Mouse (Mus musculus) hindbrain, embryonic 14.5 days (tissue): Measurements from ENCODE around the gene Ppp2ca. TPM values are rescaled to one million over a fixed set of nuclear protein-coding genes. Genes with fewer than 3 reads are reported as not detected.

Experiments used
- ATAC-seq: fragments of 200-750 bp; cut with Nextera tagmentation; 2 replicates; pipeline ENCODE4 v1.8.0; 2017; ENCODE audit warnings: moderate number of reproducible peaks, mild to moderate bottlenecking, moderate TSS enrichment, moderate library complexity; ENCODE audit not compliant: low FRiP score
- DNase-seq: peaks from one replicate; pipeline ENCODE4 v3.0.0-alpha.2; 2015; ENCODE audit warnings: low spot score
- H3K27ac ChIP-seq: fragments of 300-500 bp; sonication (generic); 2 replicates; pipeline ENCODE4 v1.5.1; 2014; ENCODE audit warnings: mild to moderate bottlenecking, moderate library complexity
- H3K27me3 ChIP-seq: fragments of 300-500 bp; sonication (generic); 2 replicates; pipeline ENCODE4 v1.6.1; 2014; ENCODE audit warnings: mild to moderate bottlenecking, low read length, mixed read lengths; ENCODE audit not compliant: control insufficient read depth, insufficient read depth
- H3K36me3 ChIP-seq: fragments of 300-500 bp; sonication (generic); replicated peaks from 2 replicates; pipeline ENCODE4 v1.6.1; 2014; ENCODE audit not compliant: control insufficient read depth, insufficient read depth
- H3K4me1 ChIP-seq: fragments of 300-500 bp; sonication (generic); replicated peaks from 2 replicates; pipeline ENCODE4 v1.6.1; 2014; ENCODE audit warnings: antibody characterized with exemption, low read length, mixed read lengths; ENCODE audit not compliant: control insufficient read depth, insufficient read depth
- H3K4me2 ChIP-seq: fragments of 300-500 bp; sonication (generic); replicated peaks from 2 replicates; pipeline ENCODE4 v1.6.1; 2014; ENCODE audit warnings: mild to moderate bottlenecking, moderate library complexity
- H3K4me3 ChIP-seq: fragments of 300-500 bp; sonication (generic); replicated peaks from 2 replicates; pipeline ENCODE4 v1.5.1; 2014; ENCODE audit warnings: mild to moderate bottlenecking, low read length
- H3K9ac ChIP-seq: fragments of 300-500 bp; sonication (generic); 2 replicates; pipeline ENCODE4 v1.6.1; 2014
- H3K9me3 ChIP-seq: fragments of 300-500 bp; sonication (generic); 2 replicates; pipeline ENCODE4 v1.6.1; 2016; ENCODE audit warnings: low read length; ENCODE audit not compliant: control insufficient read depth
- WGBS: fragments of 180-500 bp; shearing (Covaris S2); extraction: QIAGEN DNeasy Blood & Tissue Kit; methylation state at CpG from one replicate; pipeline ENCODE4 v1.1.7; 2014; 5-methylcytosine and 5-hydroxymethylcytosine counted together
- polyA plus RNA-seq: library from polyadenylated mRNA; unstranded; fragments of >200 nt; fragmentation: Nextera tagmentation; extraction: Ambion mirVana; gene quantifications from 2 replicates; pipeline ENCODE4 v1.2.1, GENCODE M21; 2014

Ppp2ca gene
- polyA plus RNA-seq, 1 experiment from 2014 or later = 165 TPM

DNA sequence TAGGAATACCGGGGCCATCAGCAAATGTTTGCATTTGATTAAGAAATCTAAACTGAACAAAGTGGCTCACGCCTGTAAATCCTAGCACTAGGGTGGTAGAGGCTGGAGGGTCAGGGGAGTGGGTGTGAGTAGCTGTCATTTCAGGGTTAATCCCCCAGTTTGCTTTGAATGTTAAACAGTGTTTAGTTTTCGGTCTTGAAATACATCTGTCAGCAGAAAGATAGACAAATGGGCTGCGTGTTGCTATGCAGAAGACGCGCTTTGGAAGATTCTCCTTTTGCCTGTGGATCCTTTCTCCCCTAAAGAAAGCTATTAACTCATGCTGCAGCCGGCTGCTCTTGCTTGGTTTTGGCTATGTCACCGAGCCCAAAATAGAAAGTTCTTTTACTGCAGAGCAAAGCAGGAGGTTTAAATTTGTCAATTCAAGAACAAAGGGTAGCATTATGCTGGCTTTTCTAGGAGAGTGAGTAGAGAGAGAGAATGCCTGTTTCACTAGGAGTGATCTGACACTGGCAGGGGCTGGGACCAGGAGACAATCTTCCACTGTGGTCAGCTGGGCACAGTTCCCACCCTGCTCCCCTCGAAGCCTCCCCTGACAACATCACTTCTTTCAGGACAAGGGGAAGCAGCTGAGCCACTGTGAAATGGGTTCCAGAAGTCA is 12.1 kb upstream of the Ppp2ca start:
- ATAC-seq = peak; percentile 82; the same call in 1 of the 2 replicates
- no peaks in the 10 kb centered on the region for H3K9me3 ChIP-seq
- H3K4me3 ChIP-seq = no peak overlapping the region
- H3K9ac ChIP-seq = no peak overlapping the region
- peak; percentile 40 for DNase-seq
- no peaks in the 10 kb centered on the region for H3K27me3 ChIP-seq
- H3K36me3 ChIP-seq = no peaks in the 10 kb centered on the region
- H3K4me2 ChIP-seq = peak overlapping the region; percentile 21; the same call in 1 of the 2 replicates
- H3K4me1 ChIP-seq = peaks cover 11% of the 10 kb centered on the region
- H3K27ac ChIP-seq = peak overlapping the region; percentile 83
- 36% methylated on average over 9 of the region's 9 CpGs for WGBS

DNA sequence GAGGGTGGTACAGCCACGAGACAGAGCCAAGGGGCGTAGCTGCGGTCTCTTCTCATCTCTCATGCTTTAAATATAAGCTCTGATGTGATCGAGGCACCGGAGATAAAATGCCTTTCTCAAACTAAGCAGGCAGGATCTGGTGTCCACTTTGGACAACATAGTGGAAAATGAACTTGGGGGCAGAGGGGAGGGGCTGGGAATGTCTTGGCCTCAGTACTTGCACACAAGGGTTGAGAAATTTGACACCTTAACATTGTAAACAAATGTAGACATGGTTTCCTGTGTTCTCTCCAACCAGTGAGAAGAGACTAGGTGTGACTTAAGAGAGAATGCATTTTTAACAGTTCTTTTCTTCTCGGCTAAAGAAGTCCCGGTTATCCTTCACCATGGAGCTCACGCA is 9.2 kb upstream of the Ppp2ca start:
- 73% methylated on average over 8 of the region's 8 CpGs for WGBS
- H3K36me3 ChIP-seq = no peaks in the 10 kb centered on the region
- no peak overlapping the region for H3K9ac ChIP-seq
- DNase-seq (no peak), ATAC-seq (no peak)
- no peaks in the 10 kb centered on the region for H3K27me3 ChIP-seq
- peaks cover 11% of the 10 kb centered on the region for H3K4me1 ChIP-seq
- no peaks in the 10 kb centered on the region for H3K9me3 ChIP-seq
- no peak overlapping the region for H3K4me3 ChIP-seq
- H3K27ac ChIP-seq = no peak overlapping the region
- no peak overlapping the region for H3K4me2 ChIP-seq

DNA sequence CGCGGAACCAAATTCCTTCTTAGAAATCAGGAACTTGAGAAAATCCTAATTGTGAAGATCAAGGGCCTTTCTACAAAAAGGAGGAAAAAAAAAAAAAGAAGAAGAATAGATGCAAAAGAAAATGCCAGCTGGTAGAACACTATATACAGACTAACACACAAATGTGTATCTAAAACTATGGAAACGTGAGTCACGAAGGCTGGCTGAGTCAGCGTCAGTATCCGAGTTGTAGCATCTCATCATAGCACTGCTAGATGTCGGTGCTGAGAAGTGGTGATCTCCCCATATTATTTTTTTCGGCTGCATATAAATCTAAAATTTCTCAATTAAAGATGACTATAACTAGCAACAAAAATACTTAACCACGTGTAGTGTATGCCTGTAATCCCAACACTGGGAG is 7.2 kb upstream of the Ppp2ca start:
- Histone ChIP-seq H3K4me2 (no peak overlapping the region), H3K9me3 (no peaks in the 10 kb centered on the region), H3K27ac (no peak overlapping the region), H3K9ac (no peak overlapping the region), H3K4me1 (peaks cover 5% of the 10 kb centered on the region; the same call in 1 of the 2 replicates), H3K36me3 (no peaks in the 10 kb centered on the region), H3K4me3 (no peak overlapping the region), H3K27me3 (no peaks in the 10 kb centered on the region)
- ATAC-seq (no peak), DNase-seq (no peak)
- WGBS = 89% methylated on average over 9 of the region's 9 CpGs

DNA sequence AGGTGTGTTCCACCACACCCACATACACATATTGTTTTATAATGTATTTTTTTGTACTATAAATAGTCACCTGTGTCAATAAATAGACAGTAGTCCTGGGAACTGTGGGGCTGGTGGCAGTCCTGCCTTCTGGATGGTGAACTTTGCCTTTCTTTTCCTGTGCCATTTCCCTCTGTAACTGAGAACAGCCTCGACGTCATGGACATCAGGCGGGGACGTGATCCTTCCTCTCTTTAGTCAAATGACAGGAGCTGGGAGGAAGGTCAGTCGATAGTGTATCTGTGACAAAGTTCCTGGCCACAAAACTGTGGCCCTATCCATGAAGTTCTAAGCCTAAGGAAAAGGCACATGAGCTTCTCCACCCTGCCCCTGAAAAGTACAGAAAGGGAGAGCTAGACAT is 3.9 kb upstream of the Ppp2ca start:
- Histone ChIP-seq H3K27me3 (no peaks in the 10 kb centered on the region), H3K9me3 (no peaks in the 10 kb centered on the region), H3K36me3 (no peaks in the 10 kb centered on the region), H3K9ac (no peak overlapping the region), H3K27ac (no peak overlapping the region), H3K4me3 (no peak overlapping the region), H3K4me1 (peaks cover 8% of the 10 kb centered on the region; the same call in 1 of the 2 replicates), H3K4me2 (no peak overlapping the region)
- ATAC-seq (no peak), DNase-seq (no peak)
- 66% methylated on average over 5 of the region's 5 CpGs for WGBS

DNA sequence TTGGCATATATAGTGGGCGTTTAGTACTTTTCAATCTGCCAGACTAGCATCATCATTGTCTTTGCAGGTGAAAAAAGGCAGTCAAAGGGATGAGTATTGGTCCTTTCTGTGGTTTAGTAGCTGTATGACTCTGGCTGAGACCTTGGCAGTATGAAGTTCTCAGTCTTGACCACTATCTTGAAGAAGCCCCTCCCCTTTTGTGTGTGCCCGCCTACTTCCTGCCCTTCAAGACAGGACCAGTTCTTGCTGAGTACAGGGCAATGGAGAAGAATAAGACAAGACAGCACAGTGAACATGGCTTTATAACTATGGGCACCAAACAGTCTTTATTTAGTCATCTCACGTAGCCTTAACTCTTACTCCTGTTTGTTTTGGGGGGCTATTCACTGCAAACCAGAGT is 1.5 kb upstream of the Ppp2ca start:
- Histone ChIP-seq H3K4me1 (peaks cover 32% of the 10 kb centered on the region), H3K9me3 (no peaks in the 10 kb centered on the region), H3K27me3 (no peaks in the 10 kb centered on the region), H3K4me2 (no peak overlapping the region), H3K27ac (no peak overlapping the region), H3K4me3 (no peak overlapping the region), H3K9ac (no peak overlapping the region), H3K36me3 (no peaks in the 10 kb centered on the region)
- WGBS = 77% methylated on average over 3 of the region's 3 CpGs
- DNase-seq (no peak), ATAC-seq (no peak)

DNA sequence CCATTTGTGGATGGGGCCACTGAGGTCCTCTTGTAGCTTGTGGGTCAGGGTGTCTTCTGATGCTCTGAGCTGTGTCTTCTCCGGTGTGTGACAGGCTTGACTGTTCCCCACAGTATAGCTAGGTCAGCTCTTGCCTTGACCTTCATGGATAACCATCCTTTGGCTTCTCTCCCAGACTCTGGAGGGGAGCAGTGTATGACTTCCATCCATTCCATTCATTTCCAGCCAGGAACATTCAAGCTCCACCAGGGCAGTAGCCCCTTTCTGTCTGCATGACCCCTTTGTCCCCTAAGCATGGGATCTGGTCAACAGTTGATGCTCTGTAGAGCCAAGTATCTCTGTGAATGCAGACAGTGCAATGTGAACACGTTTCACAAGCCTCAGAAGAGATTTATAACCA is 885 bp upstream of the Ppp2ca start:
- Histone ChIP-seq H3K27me3 (no peaks in the 10 kb centered on the region), H3K4me1 (peaks cover 33% of the 10 kb centered on the region), H3K4me3 (peak overlapping the region; percentile 99; the same call in 1 of the 2 replicates), H3K9me3 (no peaks in the 10 kb centered on the region), H3K9ac (peak overlapping the region; percentile 99), H3K36me3 (no peaks in the 10 kb centered on the region), H3K27ac (peak overlapping the region; percentile 100), H3K4me2 (peak overlapping the region; percentile 97)
- 82% methylated on average over 2 of the region's 2 CpGs for WGBS
- no peak for DNase-seq
- no peak for ATAC-seq

DNA sequence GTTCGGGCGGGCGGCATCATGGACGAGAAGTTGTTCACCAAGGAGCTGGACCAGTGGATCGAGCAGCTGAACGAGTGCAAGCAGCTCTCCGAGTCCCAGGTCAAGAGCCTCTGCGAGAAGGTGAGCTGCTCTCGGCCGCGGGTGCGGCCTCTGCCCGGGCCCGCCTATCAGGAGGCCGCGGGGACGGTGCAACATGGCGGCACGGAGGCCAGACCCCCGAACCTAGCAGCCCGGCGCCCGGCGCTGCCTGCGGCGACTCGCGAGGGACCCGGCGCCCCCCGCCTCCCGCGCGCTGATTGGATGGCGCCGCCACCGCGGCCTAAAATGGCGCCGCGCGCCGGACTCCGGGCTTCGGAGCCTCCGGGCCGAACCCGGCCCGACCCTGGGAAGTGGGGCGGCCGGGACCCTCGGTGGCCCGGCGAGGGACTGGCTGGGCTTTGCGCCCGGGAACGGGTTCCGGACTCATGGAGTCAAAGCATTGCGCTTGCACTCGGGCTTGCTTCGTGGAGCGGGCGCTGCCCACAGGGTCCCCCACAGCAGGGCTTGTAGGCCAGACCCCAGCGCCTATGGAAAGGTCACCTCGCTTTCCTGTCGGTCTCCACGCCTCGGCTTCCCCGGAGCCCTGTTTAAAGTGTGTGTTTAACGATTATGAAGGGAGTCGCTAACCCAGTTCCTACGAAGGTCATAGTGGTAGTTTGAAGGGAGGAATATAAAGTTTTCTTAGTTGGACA is 715 bp downstream of the Ppp2ca start:
- Histone ChIP-seq H3K27ac (peak overlapping the region; percentile 100), H3K9ac (peak overlapping the region; percentile 99), H3K27me3 (no peaks in the 10 kb centered on the region), H3K36me3 (no peaks in the 10 kb centered on the region), H3K4me2 (peak overlapping the region; percentile 97), H3K9me3 (no peaks in the 10 kb centered on the region), H3K4me3 (peak overlapping the region; percentile 99), H3K4me1 (peaks cover 37% of the 10 kb centered on the region)
- under 1% methylated on average over 72 of the region's 72 CpGs for WGBS
- DNase-seq (peak; percentile 73), ATAC-seq (peak; percentile 80)

DNA sequence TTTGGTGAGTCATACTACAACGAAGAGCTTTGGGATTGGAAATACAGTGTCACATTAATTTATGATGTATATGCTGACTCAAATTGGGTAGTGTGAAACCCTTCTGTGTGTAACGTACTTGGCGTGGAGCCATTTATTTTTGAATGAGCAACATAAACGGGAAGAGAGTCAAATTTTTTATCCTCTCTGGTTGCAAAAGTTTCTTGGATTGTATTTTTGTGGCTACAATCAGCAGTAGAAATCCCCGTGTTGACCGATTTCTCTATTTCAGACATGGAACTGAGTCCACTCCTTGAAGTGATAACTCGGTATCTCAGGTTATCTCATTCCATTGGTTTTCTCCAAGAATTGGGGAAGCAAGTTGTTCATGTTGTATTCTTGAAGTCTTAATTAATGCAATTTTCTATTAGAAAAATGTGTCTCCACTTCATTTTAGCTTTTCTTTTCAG is 1.3 kb downstream of the Ppp2ca start:
- Histone ChIP-seq H3K4me1 (peaks cover 37% of the 10 kb centered on the region), H3K4me3 (peak overlapping the region; percentile 99), H3K27ac (peak overlapping the region; percentile 100), H3K9me3 (no peaks in the 10 kb centered on the region), H3K27me3 (no peaks in the 10 kb centered on the region), H3K9ac (peak overlapping the region; percentile 99), H3K36me3 (no peaks in the 10 kb centered on the region), H3K4me2 (peak overlapping the region; percentile 97)
- no peak for ATAC-seq
- DNase-seq = no peak
- WGBS = 7% methylated on average over 7 of the region's 7 CpGs

DNA sequence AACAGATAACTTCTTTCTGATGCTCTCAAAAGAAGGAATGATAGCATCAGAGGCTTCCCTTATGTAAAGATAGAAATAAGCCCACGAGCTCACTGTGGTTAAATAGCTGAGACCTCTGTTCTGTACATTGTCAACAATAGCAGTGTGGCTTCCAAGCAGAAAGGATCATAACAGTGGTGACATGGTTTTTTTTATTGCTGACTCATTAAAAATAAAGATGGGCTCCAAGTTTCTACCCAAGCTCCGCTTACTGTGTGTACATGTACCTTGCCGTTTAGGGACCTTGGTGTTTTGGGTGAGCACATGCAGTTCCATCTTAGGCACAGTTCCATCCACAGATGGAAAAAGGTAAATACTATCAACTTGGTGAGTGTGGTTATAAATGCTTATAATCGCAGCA is 4.5 kb downstream of the Ppp2ca start:
- Histone ChIP-seq H3K9ac (no peak overlapping the region), H3K4me2 (no peak overlapping the region), H3K4me3 (no peak overlapping the region), H3K4me1 (peaks cover 35% of the 10 kb centered on the region), H3K9me3 (no peaks in the 10 kb centered on the region), H3K36me3 (no peaks in the 10 kb centered on the region), H3K27me3 (no peaks in the 10 kb centered on the region), H3K27ac (no peak overlapping the region)
- no peak for ATAC-seq
- no peak for DNase-seq
- 93% methylated on average over 4 of the region's 4 CpGs for WGBS
